Mouse (Mus musculus): ENCODE measurements around the gene Gnptab. TPM values are rescaled to one million over a fixed set of nuclear protein-coding genes. Genes with fewer than 3 reads are reported as not detected.

The Gnptab gene
- polyA plus RNA-seq, 1 experiment from 2014 or later = 15.5 TPM

DNA sequence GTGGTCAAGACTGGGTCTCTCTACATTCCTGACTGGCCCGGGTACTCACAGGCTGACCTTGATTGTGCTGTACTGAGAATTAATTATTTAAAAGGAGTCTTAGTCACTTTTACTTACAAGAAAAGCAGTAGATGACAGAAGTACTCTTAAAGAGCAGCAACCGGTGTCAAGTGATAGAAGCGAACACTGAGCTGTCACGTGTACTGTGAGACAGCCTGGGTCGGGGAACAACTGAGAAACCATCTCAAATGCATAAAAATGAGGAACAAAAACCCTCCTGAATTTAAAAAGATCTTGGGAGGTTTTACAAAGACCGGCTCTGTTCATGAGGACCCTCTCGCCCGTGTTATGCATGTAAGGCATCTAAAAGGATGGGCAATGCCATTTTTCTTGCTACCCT lies 113.7 kb downstream of the Gnptab start:
- Histone ChIP-seq H3K4me1 (replicated peaks) (peaks cover 9% of the 10 kb centered on the region; the same call in 1 of the 2 replicates), H3K4me2 (no peak overlapping the region), H3K27ac (replicated peaks) (no peak overlapping the region), H3K4me3 (no peak overlapping the region), H3K9ac (no peak overlapping the region), H3K27me3 (no peaks in the 10 kb centered on the region), H3K9me3 (no peaks in the 10 kb centered on the region), H3K36me3 (no peaks in the 10 kb centered on the region)
- ATAC-seq (ENCODE audit: low read depth) = no peak; the same call in 1 of the 2 replicates
- 53% methylated on average over 8 of the region's 8 CpGs for WGBS

DNA sequence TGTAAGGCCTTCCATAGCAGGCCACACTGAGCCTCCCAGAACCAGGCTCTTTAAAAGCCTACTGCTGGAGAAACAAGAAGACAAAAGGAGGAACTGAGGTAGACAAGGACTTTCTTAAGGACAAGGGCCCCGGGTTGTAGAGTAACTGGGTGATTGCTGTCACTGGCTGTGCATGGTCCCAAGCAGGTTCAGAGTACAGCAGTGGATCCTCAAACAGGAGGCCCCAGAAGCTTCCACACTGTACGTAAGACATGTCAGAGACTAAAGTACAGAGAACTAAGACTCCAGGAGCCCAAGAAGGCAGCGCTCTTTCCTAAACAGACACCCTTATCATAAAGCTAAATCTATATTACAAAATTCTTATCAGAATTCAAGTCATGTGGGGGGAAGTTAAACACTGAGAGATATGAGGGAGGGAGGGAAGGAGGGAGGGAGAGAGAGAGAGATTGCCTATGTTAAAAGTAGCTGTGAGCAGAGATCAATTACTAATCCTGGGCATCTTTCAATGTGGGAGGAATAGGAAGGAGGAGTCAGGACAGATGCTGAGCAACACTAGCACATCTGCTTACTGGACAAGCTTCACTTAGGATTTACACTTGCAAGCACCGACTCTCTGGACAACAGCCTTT lies 116.1 kb downstream of the Gnptab start:
- no peak overlapping the region for H3K9ac ChIP-seq
- H3K4me2 ChIP-seq = no peak overlapping the region
- H3K27me3 ChIP-seq = no peaks in the 10 kb centered on the region
- no peak overlapping the region for H3K27ac ChIP-seq (replicated peaks)
- H3K4me3 ChIP-seq = no peak overlapping the region
- no peak for ATAC-seq (ENCODE audit: low read depth)
- H3K4me1 ChIP-seq (replicated peaks) = peaks cover 9% of the 10 kb centered on the region; the same call in 1 of the 2 replicates
- WGBS = 86% methylated on average over 4 of the region's 4 CpGs
- no peaks in the 10 kb centered on the region for H3K36me3 ChIP-seq
- H3K9me3 ChIP-seq = no peaks in the 10 kb centered on the region

Other genes starting within 250 kb of the Gnptab start
- gene Parpbp, start 232.2 kb upstream of the Gnptab start, polyA plus RNA-seq (2015; fragmentation: Nextera tagmentation; extraction: Ambion mirVana) = 2.3 and 3.2 TPM in 2 replicates
- 29.6 and 33.9 TPM in 2 replicates for gene Nup37, start 232.1 kb upstream of the Gnptab start, polyA plus RNA-seq (2015; fragmentation: Nextera tagmentation; extraction: Ambion mirVana)
- 41.7 and 46.9 TPM in 2 replicates for gene Washc3, start 178.0 kb upstream of the Gnptab start, polyA plus RNA-seq (2015; fragmentation: Nextera tagmentation; extraction: Ambion mirVana)
- gene Dram1, start 52 bp upstream of the Gnptab start, polyA plus RNA-seq (2015; fragmentation: Nextera tagmentation; extraction: Ambion mirVana) = 0.45 and 0.95 TPM in 2 replicates
- 0.39 TPM in 1 of 2 replicates, not detected in the other for gene Sycp3, start 80.4 kb downstream of the Gnptab start, polyA plus RNA-seq (2015; fragmentation: Nextera tagmentation; extraction: Ambion mirVana)
- gene Chpt1, start 124.9 kb downstream of the Gnptab start, polyA plus RNA-seq (2015; fragmentation: Nextera tagmentation; extraction: Ambion mirVana) = 15.3 and 18.2 TPM in 2 replicates
- 2.8 and 5.8 TPM in 2 replicates for gene Mybpc1, start 226.0 kb downstream of the Gnptab start, polyA plus RNA-seq (2015; fragmentation: Nextera tagmentation; extraction: Ambion mirVana)

All from neural tube, embryonic 13.5 days (tissue).